Mouse (Mus musculus) heart, postnatal 0 days (tissue): ENCODE measurements around the gene Arntl. TPM values are rescaled to one million over a fixed set of nuclear protein-coding genes. Genes with fewer than 3 reads are reported as not detected.

ENCODE experiments used
- ATAC-seq: fragments of 200-750 bp; cut with Nextera tagmentation; 2 replicates; pipeline ENCODE4 v1.8.0; 2017; ENCODE audit warnings: low read depth, moderate number of reproducible peaks, moderate library complexity; ENCODE audit not compliant: insufficient read depth
- DNase-seq: peaks from one replicate; pipeline ENCODE4 v3.0.0-alpha.2; 2016; ENCODE audit warnings: low spot score
- H3K27ac ChIP-seq: fragments of 300-500 bp; sonication (generic); 2 replicates; pipeline ENCODE4 v1.5.1; 2014; ENCODE audit warnings: low read depth, mild to moderate bottlenecking
- H3K27me3 ChIP-seq: fragments of 300-500 bp; sonication (generic); 2 replicates; pipeline ENCODE4 v1.6.1; 2014; ENCODE audit warnings: low read length, mixed read lengths; ENCODE audit not compliant: control insufficient read depth, insufficient read depth
- H3K36me3 ChIP-seq: fragments of 300-500 bp; sonication (generic); replicated peaks from 2 replicates; pipeline ENCODE4 v1.6.1; 2014; ENCODE audit warnings: low read length, mixed read lengths; ENCODE audit not compliant: control insufficient read depth, insufficient read depth
- H3K4me1 ChIP-seq: fragments of 300-500 bp; sonication (generic); 2 replicates; pipeline ENCODE4 v1.6.1; 2014; ENCODE audit warnings: antibody characterized with exemption; ENCODE audit not compliant: control insufficient read depth, insufficient read depth
- H3K4me2 ChIP-seq: fragments of 300-500 bp; sonication (generic); 2 replicates; pipeline ENCODE4 v1.6.1; 2014; ENCODE audit warnings: low read depth, mild to moderate bottlenecking, low read length, moderate library complexity
- H3K4me3 ChIP-seq: fragments of 300-500 bp; sonication (generic); 2 replicates; pipeline ENCODE4 v1.5.1; 2014; ENCODE audit warnings: low read depth, low read length
- H3K9ac ChIP-seq: fragments of 300-500 bp; sonication (generic); replicated peaks from 2 replicates; pipeline ENCODE4 v1.6.1; 2014; ENCODE audit warnings: low read depth, low read length, mixed read lengths
- H3K9me3 ChIP-seq: fragments of 300-500 bp; sonication (generic); replicated peaks from 2 replicates; pipeline ENCODE4 v1.6.1; 2016; ENCODE audit warnings: low read length; ENCODE audit not compliant: control insufficient read depth
- CTCF ChIP-seq: IDR thresholded peaks from 2 replicates; pipeline ENCODE4 v1.5.1; 2016; ENCODE audit warnings: antibody characterized with exemption, control low read depth, low read depth
- EP300 ChIP-seq: IDR thresholded peaks from 2 replicates; pipeline ENCODE4 v1.6.1; 2016; ENCODE audit warnings: antibody characterized with exemption, low read depth
- WGBS: fragments of 180-500 bp; shearing (Covaris S2); extraction: QIAGEN DNeasy Blood & Tissue Kit; methylation state at CpG from one replicate; pipeline ENCODE4 v1.1.7; 2014; 5-methylcytosine and 5-hydroxymethylcytosine counted together
- polyA plus RNA-seq: library from polyadenylated mRNA; unstranded; fragments of >200 nt; fragmentation: Nextera tagmentation; extraction: Ambion mirVana; gene quantifications from 2 replicates; pipeline ENCODE4 v1.2.1, GENCODE M21; 2015
- total RNA-seq: library from RNA; depleted of rRNA; stranded (reverse); fragments of >200 nt; gene quantifications from 2 replicates; pipeline ENCODE4 v1.2.3, GENCODE M21; 2014; ENCODE audit warnings: low replicate concordance

Gene Arntl
- total and polyA plus RNA-seq, 2 experiments from 2014 or later: 4.6 to 9.3 TPM

GRCm38 (mm10) chr7:113195271-113195670 is 12.0 kb upstream of the Arntl start:
- TF ChIP-seq EP300 (no peak), CTCF (no peak)
- WGBS: 57% methylated on average over 2 of the region's 2 CpGs
- DNase-seq (no peak), ATAC-seq (no peak)
- Histone ChIP-seq H3K4me2 (no peak overlapping the region), H3K9me3 (no peaks in the 10 kb centered on the region; the same call in 1 of the 2 replicates), H3K36me3 (no peaks in the 10 kb centered on the region), H3K27ac (no peak overlapping the region), H3K27me3 (no peaks in the 10 kb centered on the region), H3K9ac (no peak overlapping the region), H3K4me1 (peaks cover 9% of the 10 kb centered on the region; the same call in 1 of the 2 replicates), H3K4me3 (no peak overlapping the region)

GRCm38 (mm10) chr7:113196171-113196570 is 11.1 kb upstream of the Arntl start:
- Histone ChIP-seq H3K9ac (no peak overlapping the region), H3K27me3 (no peaks in the 10 kb centered on the region), H3K27ac (no peak overlapping the region), H3K9me3 (no peaks in the 10 kb centered on the region; the same call in 1 of the 2 replicates), H3K36me3 (no peaks in the 10 kb centered on the region), H3K4me2 (no peak overlapping the region), H3K4me1 (peaks cover 9% of the 10 kb centered on the region; the same call in 1 of the 2 replicates), H3K4me3 (no peak overlapping the region)
- no peak for DNase-seq
- TF ChIP-seq EP300 (no peak), CTCF (no peak)
- no peak for ATAC-seq
- WGBS: 72% methylated on average over 3 of the region's 3 CpGs

GRCm38 (mm10) chr7:113197161-113197775 is 10.0 kb upstream of the Arntl start:
- H3K9ac ChIP-seq: no peak overlapping the region
- no peaks in the 10 kb centered on the region for H3K36me3 ChIP-seq
- WGBS: 36% methylated on average over 10 of the region's 10 CpGs
- H3K9me3 ChIP-seq: no peaks in the 10 kb centered on the region
- no peak for DNase-seq
- no peak overlapping the region for H3K4me3 ChIP-seq
- H3K27ac ChIP-seq: no peak overlapping the region
- no peak overlapping the region for H3K4me2 ChIP-seq
- no peak for ATAC-seq
- no peaks in the 10 kb centered on the region for H3K27me3 ChIP-seq
- TF ChIP-seq EP300 (no peak), CTCF (no peak)
- H3K4me1 ChIP-seq: peaks cover 9% of the 10 kb centered on the region; the same call in 1 of the 2 replicates

GRCm38 (mm10) chr7:113201584-113201983 is 5.7 kb upstream of the Arntl start:
- H3K27ac ChIP-seq: no peak overlapping the region
- H3K9ac ChIP-seq: no peak overlapping the region
- no peaks in the 10 kb centered on the region; the same call in 1 of the 2 replicates for H3K4me1 ChIP-seq
- DNase-seq (no peak), ATAC-seq (no peak)
- no peak overlapping the region for H3K4me2 ChIP-seq
- no peaks in the 10 kb centered on the region for H3K9me3 ChIP-seq
- TF ChIP-seq CTCF: no peak
- no peak for TF ChIP-seq EP300
- no peak overlapping the region for H3K4me3 ChIP-seq
- no peaks in the 10 kb centered on the region for H3K36me3 ChIP-seq
- H3K27me3 ChIP-seq: no peaks in the 10 kb centered on the region; the same call in 1 of the 2 replicates
- WGBS: 30% methylated on average over 3 of the region's 3 CpGs

- H3K4me3 ChIP-seq: peak overlapping the region; percentile 97
- no peaks in the 10 kb centered on the region for H3K9me3 ChIP-seq
- H3K27me3 ChIP-seq: no peaks in the 10 kb centered on the region; the same call in 1 of the 2 replicates
- peak overlapping the region; percentile 95 for H3K27ac ChIP-seq
- no peaks in the 10 kb centered on the region for H3K36me3 ChIP-seq
- WGBS: under 1% methylated on average over 85 of the region's 98 CpGs
- ATAC-seq: peak; percentile 71
- peak overlapping the region; percentile 92 for H3K4me2 ChIP-seq
- no peak for DNase-seq
- peaks cover 16% of the 10 kb centered on the region; the same call in 1 of the 2 replicates for H3K4me1 ChIP-seq
- H3K9ac ChIP-seq: peak overlapping the region; percentile 76
- TF ChIP-seq CTCF: no peak
- no peak for TF ChIP-seq EP300
Measured at GRCm38 (mm10) chr7:113207471-113208387, 464 bp downstream of the Arntl start.
